Mouse (Mus musculus) CH12.LX (cell line): ENCODE measurements at regions not wholly inside any gene's neighbourhood (a gene's known extent, or its start where the extent isn't known, plus 50 kb on each side); places are given as distances from the start of the nearest gene placed in this dataset.

Source experiments
- CHD1 ChIP-seq: IDR thresholded peaks from 2 replicates; pipeline ENCODE4 v1.6.1; 2012; ENCODE audit warnings: low read depth, low read length, improper control_type of control experiment, inconsistent platforms
- CTCF ChIP-seq, 2 experiments: IDR thresholded peaks in 1 of 2; conservative IDR thresholded peaks in 1 of 2; 2 replicates each; pipeline ENCODE4 v1.5.1; 2011 to 2012; ENCODE audit warnings: low read depth in 2 of 2, low read length in 2 of 2, improper control_type of control experiment in 1 of 2, inconsistent platforms in 1 of 2, mild to moderate bottlenecking in 1 of 2, moderate library complexity in 1 of 2
- ELF1 ChIP-seq: IDR thresholded peaks from 2 replicates; pipeline ENCODE4 v1.6.1; 2014; ENCODE audit warnings: low read depth, mild to moderate bottlenecking, inconsistent platforms, low read length, improper control_type of control experiment
- EP300 ChIP-seq: IDR thresholded peaks from 2 replicates; pipeline ENCODE4 v1.6.1; 2011; ENCODE audit warnings: low read length, improper control_type of control experiment
- HCFC1 ChIP-seq: IDR thresholded peaks from 2 replicates; pipeline ENCODE4 v1.6.1; 2012; ENCODE audit warnings: low read depth, mild to moderate bottlenecking, inconsistent platforms, low read length, improper control_type of control experiment
- MAX ChIP-seq: IDR thresholded peaks from 2 replicates; pipeline ENCODE4 v1.6.1; 2011; ENCODE audit warnings: low read length, improper control_type of control experiment
- PAX5 ChIP-seq: IDR thresholded peaks from 2 replicates; pipeline ENCODE4 v1.6.1; 2012; ENCODE audit warnings: low read length, inconsistent platforms, mixed read lengths
- POLR2A ChIP-seq: IDR thresholded peaks from 2 replicates; pipeline ENCODE4 v1.6.1; 2011; ENCODE audit warnings: low read depth, mild to moderate bottlenecking, improper control_type of control experiment, low read length
- SMC3 ChIP-seq: IDR thresholded peaks from 2 replicates; pipeline ENCODE4 v1.6.1; 2011; ENCODE audit warnings: low read depth, low read length, improper control_type of control experiment
- UBTF ChIP-seq: IDR thresholded peaks from 2 replicates; pipeline ENCODE4 v1.6.1; 2012; ENCODE audit warnings: low read depth, mild to moderate bottlenecking, inconsistent platforms, low read length, improper control_type of control experiment, moderate library complexity
- ZNF384 ChIP-seq: IDR thresholded peaks from 2 replicates; pipeline ENCODE4 v1.6.1; 2012; ENCODE audit warnings: low read depth, low read length, improper control_type of control experiment, inconsistent platforms

DNA sequence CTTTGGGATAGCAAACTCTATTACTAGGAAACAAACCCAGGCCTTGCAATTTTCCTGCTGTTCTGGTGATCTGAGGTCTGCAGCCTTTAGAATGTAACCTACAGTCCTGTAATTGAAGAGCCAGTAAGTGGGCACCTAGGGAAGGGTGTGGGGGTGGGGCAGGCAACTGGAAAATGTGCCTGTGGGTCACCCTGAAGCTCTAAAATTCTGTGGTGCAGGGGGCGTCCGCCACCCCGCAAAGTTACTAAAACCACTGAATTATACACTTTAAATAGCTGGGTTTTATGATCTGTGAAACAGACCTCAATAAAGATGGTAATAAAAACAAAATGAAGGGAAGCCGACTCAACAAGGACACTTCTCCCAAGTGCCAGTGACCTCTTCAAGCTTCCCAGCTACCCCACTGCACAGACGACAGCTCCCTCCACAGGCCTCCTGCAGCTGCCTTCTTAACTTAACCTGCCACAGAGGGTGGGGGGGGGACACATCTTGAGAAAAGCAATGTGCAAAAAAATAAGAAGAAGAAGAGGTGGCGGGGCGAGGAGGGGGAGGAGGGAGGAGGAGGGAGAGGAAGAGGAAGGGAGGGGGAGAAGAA lies 205.9 kb downstream of the Xxylt1 start:
- TF ChIP-seq EP300 (no peak), CTCF (conservative IDR thresholded peaks at IDR 0.05 in 1 of 2, IDR thresholded peaks at IDR 0.05 in 1 of 2; ENCODE audit: low read depth in 2 of 2, low read length in 2 of 2) (peak in 1 of 2 experiments; percentile 20; a peak in 1 of 4 replicates), PAX5 (no peak), ELF1 (no peak), HCFC1 (no peak), POLR2A (no peak), MAX (no peak), ZNF384 (no peak), UBTF (no peak), SMC3 (0 out of 2 replicates have a peak, but pooled peaks have one; percentile 29), CHD1 (no peak)
